Mouse (Mus musculus): ENCODE measurements around the gene Slc26a1.

Slc26a1 gene

GRCm38 (mm10) chr5:108675251-108675816, at the start of gene Slc26a1:
Gene Slc26a1, minus strand, starts transcription at chr5:108675569.
- no peak for DNase-seq

GRCm38 (mm10) chr5:108724006-108724405, 48.6 kb upstream of the Slc26a1 start:
- DNase-seq: no peak

GRCm38 (mm10) chr5:108719761-108720160, 44.4 kb upstream of the Slc26a1 start:
- no peak for DNase-seq

- peak in 1 of 2 experiments; percentile 25 for DNase-seq
These were observed 42.7 kb upstream of the Slc26a1 start for GRCm38 (mm10) chr5:108718051-108718450.

GRCm38 (mm10) chr5:108715974-108716373, 40.6 kb upstream of the Slc26a1 start:
- DNase-seq: no peak

GRCm38 (mm10) chr5:108714149-108714548, 38.8 kb upstream of the Slc26a1 start:
- peak; percentile 24 to 25 for DNase-seq

DNA sequence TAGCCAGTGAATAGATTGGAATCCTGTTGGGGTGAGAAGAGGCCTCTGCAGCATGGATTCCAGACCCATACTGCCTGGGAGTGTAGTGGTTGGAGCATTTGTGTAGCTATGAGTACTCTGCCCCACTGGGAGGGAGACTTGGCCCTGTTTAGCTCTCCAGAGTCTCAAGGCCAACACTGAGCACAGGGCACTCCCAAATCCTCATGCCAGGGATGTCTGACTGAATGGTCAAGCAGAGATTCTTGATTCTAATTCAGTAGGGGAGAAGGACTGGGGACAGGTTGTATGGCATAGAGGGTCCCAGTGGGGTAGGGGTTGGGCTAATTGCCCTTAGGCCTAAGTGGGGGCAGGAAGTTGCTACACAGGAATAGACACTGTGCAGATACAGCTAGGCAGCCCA, 38.3 kb upstream of the Slc26a1 start:
- no peak for DNase-seq

DNA sequence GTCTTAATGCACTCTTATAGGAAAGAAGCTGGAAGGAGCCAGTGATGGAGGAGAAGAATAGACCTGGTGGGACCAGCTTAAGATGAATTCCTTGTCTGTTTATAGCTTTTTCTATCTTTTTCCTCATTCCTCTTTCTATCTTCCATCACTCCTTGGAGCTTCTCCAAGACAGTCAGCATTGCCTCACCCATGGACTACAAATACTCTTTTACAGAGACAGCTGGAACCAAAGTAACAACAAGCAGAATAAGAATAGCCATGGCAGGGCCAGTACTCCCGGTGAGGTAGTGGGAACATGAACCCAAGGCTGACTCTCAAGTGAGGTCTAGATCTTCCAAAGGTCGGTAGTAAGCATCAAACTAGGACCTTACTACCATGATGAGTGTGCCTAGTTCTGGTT, 37.7 kb upstream of the Slc26a1 start:
- no peak for DNase-seq

DNA sequence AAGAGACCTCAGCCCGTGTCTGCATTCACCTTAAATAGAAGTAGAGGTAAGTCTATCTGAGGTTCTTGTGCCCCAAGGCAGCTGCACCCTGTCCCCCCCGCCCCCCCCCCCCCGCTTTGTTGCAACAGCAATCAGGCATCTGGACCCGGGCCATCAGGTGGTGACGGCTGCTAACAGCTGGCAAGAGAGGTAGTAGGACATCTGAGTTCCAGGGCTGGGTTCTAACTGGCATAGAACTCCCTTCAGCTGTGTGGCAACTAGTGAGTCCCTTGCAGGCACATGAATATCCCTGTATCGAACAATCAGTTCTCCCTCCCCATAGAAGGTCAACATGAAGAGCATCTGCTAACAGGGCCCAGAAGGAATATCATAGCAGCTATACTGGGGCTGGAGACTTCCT, 36.6 kb upstream of the Slc26a1 start:
- DNase-seq: no peak

GRCm38 (mm10) chr5:108708981-108709731, 33.8 kb upstream of the Slc26a1 start:
- DNase-seq: no peak

DNA sequence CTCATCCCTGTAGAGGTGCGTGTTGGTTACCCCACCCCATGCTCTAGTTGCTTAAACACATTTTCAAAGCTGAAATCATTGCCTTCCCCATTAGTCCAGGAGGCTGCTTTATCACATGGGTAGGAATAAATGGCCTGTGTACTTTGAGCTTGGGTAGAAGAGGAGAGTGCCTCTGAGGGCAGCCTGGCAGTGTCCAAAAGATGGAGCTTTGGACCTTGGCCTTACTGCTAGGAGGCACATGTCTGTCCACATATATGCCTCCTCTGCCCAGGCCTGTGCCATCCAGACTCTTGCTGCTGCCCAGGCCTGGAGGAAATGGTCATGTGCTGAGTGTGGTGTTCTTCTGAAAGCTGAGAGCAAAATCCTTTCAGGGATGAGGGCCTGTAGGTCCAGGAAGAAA, 33.0 kb upstream of the Slc26a1 start:
- no peak for DNase-seq

DNA sequence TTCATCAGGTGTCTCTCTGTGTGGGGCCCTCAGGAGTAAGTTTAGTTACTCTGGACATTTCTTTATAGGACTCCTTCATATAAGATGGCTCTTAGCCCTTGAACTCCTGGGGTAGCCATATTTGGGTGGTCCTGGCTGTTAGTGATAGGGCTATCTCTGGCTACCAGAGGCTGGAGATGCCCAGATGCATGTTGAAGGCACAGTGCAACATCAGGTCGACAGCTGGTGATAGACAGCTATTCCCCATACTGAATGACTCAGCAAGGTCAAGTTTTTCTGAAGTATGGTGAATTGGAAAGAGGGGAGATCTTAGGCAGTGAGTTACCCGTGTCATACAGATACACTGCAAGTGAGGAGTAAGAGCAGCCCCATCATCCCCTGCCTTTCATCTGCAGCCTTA, 32.4 kb upstream of the Slc26a1 start:
- DNase-seq: no peak

- DNase-seq: no peak
These were observed 28.6 kb upstream of the Slc26a1 start for GRCm38 (mm10) chr5:108703754-108704626.

DNA sequence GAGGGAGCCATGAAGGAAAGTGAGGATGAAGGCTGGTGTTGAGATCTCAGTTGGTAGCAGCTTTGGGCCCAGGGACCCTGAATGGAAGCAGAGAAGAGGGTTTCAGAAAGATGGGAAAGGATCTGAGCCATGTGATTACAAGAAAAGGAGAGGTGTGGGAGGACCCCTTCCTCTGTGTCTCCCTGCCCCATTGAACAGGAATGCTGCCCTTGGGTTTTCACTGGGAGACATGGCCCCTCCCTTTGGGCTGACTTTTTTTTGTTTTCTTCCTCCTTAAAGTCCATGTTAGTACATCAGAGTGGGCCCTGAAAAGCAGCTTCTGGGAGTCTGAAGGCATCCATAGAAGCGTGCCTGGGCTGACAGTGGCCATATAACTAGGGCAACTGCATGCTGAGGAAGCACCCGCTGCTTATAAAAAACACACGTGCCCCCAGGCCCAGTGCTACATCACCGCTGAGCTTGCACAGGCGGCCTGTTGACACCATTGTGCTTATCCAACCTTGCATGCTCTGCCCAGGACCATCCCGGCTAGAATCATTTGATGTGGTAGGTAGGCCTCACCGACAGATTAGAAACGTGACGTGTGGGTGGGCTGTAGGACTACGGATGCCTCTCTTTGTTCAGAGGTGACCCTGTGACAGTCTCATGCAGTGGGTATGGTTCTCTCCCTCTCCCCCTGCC, 26.1 kb upstream of the Slc26a1 start:
- no peak for DNase-seq

DNA sequence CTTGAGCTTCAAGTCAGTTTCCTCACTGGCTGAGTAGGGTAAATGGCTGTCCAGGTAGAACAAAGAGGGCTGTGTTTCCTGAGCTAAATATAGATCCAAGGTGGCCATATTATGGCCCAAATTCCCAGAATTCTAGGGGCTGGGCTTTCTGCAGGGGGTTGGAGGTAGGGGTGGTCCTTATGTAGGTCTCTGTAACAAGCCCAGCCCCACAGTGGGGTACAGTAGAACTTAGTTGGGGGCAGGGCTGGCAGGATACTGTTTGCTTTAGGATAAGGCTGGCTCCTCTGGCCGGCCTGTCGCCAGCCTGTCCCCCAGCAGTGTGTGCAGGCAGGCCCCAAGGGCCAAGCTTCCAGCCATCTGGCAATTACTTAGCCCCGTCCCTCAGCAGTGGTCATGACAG, 25.0 kb upstream of the Slc26a1 start:
- DNase-seq: no peak

DNA sequence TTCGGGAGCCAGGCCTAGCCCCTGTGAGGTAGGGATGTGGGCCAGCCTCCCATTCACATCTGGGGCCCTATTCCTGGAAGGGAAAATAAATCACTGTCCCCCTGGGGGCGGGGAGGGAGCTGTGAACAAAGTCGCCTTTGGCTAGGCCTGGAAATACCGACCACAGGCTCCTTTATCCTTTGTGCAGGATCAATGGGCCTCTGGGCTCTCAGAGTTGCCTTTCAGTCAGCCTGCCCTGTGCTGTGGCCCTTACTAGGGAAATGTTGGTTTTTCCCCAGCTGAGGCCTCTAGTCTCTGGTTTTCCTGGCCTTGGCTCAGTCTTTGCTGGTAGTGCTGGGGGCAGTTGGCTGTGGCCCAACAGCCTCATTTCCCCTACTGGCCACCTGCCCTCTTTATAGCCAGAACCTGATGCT, 22.0 kb upstream of the Slc26a1 start:
- DNase-seq: no peak

DNA sequence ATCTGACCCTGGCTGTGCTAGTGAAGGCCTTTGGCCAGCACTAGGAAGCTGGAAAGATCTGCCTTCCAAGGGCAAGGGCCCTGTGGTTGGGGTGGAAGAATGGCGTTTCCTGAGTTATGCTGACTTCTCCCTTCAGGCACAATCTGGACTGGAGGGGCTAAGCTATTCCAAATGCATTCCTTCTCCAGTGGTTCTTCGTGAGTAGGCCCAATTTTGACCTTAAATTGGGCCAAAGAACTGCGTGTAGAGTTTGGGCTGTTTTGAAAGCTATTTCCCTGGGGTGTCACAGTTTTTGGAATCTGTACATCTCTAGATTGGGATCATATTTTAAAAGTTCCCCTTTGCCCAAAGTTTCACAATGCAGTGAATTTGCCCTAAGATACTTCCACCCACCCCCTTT, 21.2 kb upstream of the Slc26a1 start:
- DNase-seq: no peak

DNA sequence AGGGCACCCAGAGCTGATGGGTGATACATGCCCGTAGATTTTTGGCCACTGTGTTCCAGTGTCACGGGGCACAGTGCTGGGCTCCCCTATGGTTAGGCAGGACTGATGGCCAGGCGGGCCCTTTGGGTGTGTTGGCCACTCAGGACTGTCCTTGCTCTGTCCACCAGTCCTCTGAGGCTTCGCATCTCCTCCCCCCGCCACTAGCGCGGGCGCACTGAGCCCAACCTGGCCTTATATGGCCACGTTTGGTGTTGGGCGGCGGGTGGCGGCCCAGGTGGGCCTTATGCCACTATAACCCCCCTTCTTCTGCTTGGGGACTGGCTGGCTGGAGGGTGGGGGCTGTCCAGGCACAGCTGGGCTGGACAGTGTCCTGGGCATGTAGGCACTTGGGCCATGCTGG, 20.5 kb upstream of the Slc26a1 start:
- no peak for DNase-seq

DNA sequence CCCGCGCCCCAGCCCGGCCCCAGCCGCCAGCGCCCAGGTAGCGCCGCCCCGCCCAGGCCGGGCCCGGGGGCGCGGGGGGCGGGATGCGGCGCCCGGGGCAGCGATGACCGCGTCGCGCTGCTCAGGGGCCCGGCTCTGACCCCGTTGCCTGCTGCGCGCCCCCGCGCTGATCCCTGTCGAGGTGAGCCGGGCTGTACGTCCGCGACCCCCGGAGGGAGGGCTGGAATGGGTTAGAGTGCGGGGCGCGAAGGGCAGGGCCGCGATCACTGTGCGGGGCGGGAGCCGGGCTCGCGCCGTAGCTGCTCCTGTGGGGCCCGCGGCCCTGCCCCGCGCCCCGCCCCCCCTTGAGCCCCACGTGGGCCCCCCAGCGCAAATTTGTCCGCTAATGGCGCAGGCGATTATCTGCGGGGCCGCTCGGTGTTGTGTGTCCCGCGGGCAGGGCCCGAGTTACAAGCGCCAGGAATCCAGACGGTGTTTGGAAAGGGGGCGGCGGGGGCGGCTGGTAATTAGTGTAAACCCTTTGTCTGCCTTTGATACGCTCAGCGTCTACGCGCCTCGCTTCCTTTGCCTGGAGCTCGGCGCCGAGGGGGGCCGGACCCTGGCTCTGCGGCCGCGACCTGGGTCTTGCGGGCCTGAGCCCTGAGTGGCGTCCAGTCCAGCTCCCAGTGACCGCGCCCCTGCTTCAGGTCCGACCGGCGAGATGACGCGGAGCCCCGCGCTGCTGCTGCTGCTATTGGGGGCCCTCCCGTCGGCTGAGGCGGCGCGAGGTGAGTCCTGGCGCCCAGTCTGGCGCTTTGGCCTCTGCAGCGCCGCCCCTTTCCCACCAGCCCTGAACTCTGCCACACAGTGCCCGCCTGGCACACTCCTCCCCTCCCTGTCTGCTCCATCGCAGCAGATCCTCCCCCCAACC, 19.2 kb upstream of the Slc26a1 start:
- DNase-seq: no peak

GRCm38 (mm10) chr5:108693872-108694288, 18.5 kb upstream of the Slc26a1 start:
- DNase-seq: peak; percentile 34 to 44

DNA sequence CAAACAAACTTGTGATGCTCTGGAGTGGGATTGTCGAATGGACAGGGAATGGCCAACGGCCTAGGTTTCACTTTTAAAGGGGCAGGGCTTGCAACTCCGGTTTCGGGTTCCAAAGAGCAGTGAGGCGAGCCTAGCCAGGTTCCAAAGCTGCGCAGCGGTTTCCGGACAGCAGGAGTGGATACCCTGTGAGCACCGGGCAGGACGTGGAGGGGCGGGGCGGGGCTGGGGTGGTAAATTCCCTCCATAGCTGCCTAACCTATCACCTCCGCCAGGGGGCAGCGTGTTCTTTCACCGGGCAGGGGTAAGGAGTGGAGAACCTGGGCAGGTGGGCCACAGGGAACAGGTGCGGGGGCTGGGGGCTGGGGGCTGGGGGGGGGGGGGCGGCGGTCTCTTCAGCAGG, 16.9 kb upstream of the Slc26a1 start, which contains the start of gene Fgfrl1:
Gene Fgfrl1, plus strand, starts transcription at position 112 of the 400 bp plus-strand sequence.
- peak in 1 of 2 experiments; percentile 29 for DNase-seq

DNA sequence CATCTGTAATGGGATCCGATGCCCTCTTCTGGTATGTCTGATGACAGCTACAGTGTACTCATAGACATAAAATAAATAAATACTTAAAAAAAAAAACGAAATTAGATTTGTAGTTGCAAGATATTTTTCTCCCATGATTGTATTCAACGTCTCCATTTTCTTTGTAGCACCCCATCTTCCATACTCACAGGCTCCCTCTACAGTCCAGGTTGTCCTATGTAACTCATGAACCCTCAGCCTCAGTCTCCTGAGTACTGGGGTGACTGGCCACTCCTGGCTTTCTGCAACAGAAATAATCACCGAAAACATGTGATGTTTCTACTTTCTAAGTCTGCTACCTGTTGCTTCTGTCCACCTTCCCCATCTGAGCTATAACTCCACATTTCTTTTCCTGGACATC, 15.8 kb upstream of the Slc26a1 start:
- DNase-seq: no peak
